Mouse (Mus musculus): ENCODE results near the gene A730061H03Rik. TPM values are rescaled to one million over a fixed set of nuclear protein-coding genes. Genes with fewer than 3 reads are reported as not detected.

A730061H03Rik gene
- polyA plus RNA-seq, 1 experiment from 2014 or later: not detected

GRCm38 (mm10) chr14:55524785-55525184 lies 35.4 kb downstream of the A730061H03Rik start, which contains the start of gene Nrl:
TSS of gene Nrl (minus strand) at chr14:55524981.
- H3K27me3 ChIP-seq (ENCODE audit: insufficient read depth, poor library complexity, severe bottlenecking): peaks cover 60% of the 10 kb centered on the region
- H3K36me3 ChIP-seq: no peaks in the 10 kb centered on the region
- H3K4me1 ChIP-seq (replicated peaks): peaks cover 16% of the 10 kb centered on the region
- no peak within 1 kb of the TSS for H3K27ac ChIP-seq
- WGBS: 43% methylated on average over 8 of the region's 8 CpGs
- H3K4me3 ChIP-seq: no peak within 1 kb of the TSS
- DNase-seq (ENCODE audit: low spot score): no peak
- no peaks in the 10 kb centered on the region for H3K9me3 ChIP-seq

- DNase-seq (ENCODE audit: low spot score): no peak
- Histone ChIP-seq H3K27ac (no peak overlapping the region), H3K4me3 (no peak overlapping the region), H3K4me1 (replicated peaks) (peaks cover 24% of the 10 kb centered on the region), H3K9me3 (no peaks in the 10 kb centered on the region), H3K36me3 (no peaks in the 10 kb centered on the region), H3K27me3 (ENCODE audit: insufficient read depth, poor library complexity, severe bottlenecking) (peaks cover 61% of the 10 kb centered on the region)
- 61% methylated on average over 4 of the region's 4 CpGs for WGBS
These were observed 36.1 kb downstream of the A730061H03Rik start for GRCm38 (mm10) chr14:55524062-55524461.

GRCm38 (mm10) chr14:55520451-55521361 lies 39.5 kb downstream of the A730061H03Rik start:
- peak; percentile 56 for DNase-seq (ENCODE audit: low spot score)
- Histone ChIP-seq H3K4me1 (replicated peaks) (peaks cover 51% of the 10 kb centered on the region), H3K27me3 (ENCODE audit: insufficient read depth, poor library complexity, severe bottlenecking) (peaks cover 68% of the 10 kb centered on the region), H3K9me3 (no peaks in the 10 kb centered on the region), H3K4me3 (peak overlapping the region; percentile 66), H3K27ac (peak overlapping the region; percentile 80), H3K36me3 (no peaks in the 10 kb centered on the region)
- under 1% methylated on average over 61 of the region's 61 CpGs for WGBS

- Histone ChIP-seq H3K9me3 (no peaks in the 10 kb centered on the region), H3K27me3 (ENCODE audit: insufficient read depth, poor library complexity, severe bottlenecking) (peaks cover 66% of the 10 kb centered on the region), H3K36me3 (no peaks in the 10 kb centered on the region), H3K27ac (peak overlapping the region; percentile 64), H3K4me3 (no peak overlapping the region), H3K4me1 (replicated peaks) (peaks cover 51% of the 10 kb centered on the region)
- WGBS: 58% methylated on average over 4 of the region's 4 CpGs
- DNase-seq (ENCODE audit: low spot score): no peak
These were observed 40.6 kb downstream of the A730061H03Rik start for GRCm38 (mm10) chr14:55519604-55520003.

- DNase-seq (ENCODE audit: low spot score): peak; percentile 66
- Histone ChIP-seq H3K4me3 (no peak overlapping the region), H3K27me3 (ENCODE audit: insufficient read depth, poor library complexity, severe bottlenecking) (peaks cover 59% of the 10 kb centered on the region), H3K4me1 (replicated peaks) (peaks cover 53% of the 10 kb centered on the region), H3K36me3 (no peaks in the 10 kb centered on the region), H3K9me3 (no peaks in the 10 kb centered on the region), H3K27ac (peak overlapping the region; percentile 64)
- 46% methylated on average over 2 of the region's 2 CpGs for WGBS
These were observed 41.3 kb downstream of the A730061H03Rik start for GRCm38 (mm10) chr14:55518897-55519296.

GRCm38 (mm10) chr14:55515846-55516245 lies 44.4 kb downstream of the A730061H03Rik start:
- no peaks in the 10 kb centered on the region for H3K9me3 ChIP-seq
- H3K27ac ChIP-seq: peak overlapping the region; percentile 46; the same call in 1 of the 2 replicates
- H3K4me1 ChIP-seq (replicated peaks): peaks cover 56% of the 10 kb centered on the region
- DNase-seq (ENCODE audit: low spot score): no peak
- WGBS: 91% methylated on average over 4 of the region's 4 CpGs
- peaks cover 49% of the 10 kb centered on the region for H3K27me3 ChIP-seq (ENCODE audit: insufficient read depth, poor library complexity, severe bottlenecking)
- H3K4me3 ChIP-seq: no peak overlapping the region
- H3K36me3 ChIP-seq: no peaks in the 10 kb centered on the region

GRCm38 (mm10) chr14:55513927-55514326 lies 46.3 kb downstream of the A730061H03Rik start:
- Histone ChIP-seq H3K36me3 (no peaks in the 10 kb centered on the region), H3K4me1 (replicated peaks) (peaks cover 53% of the 10 kb centered on the region), H3K4me3 (no peak overlapping the region), H3K27me3 (ENCODE audit: insufficient read depth, poor library complexity, severe bottlenecking) (peaks cover 37% of the 10 kb centered on the region), H3K27ac (0 out of 2 replicates have a peak overlapping the region, but pooled peaks have one; percentile 23), H3K9me3 (no peaks in the 10 kb centered on the region)
- no peak for DNase-seq (ENCODE audit: low spot score)
- 72% methylated on average over 10 of the region's 10 CpGs for WGBS

- Histone ChIP-seq H3K4me3 (no peak overlapping the region), H3K36me3 (no peaks in the 10 kb centered on the region), H3K4me1 (replicated peaks) (peaks cover 33% of the 10 kb centered on the region), H3K9me3 (no peaks in the 10 kb centered on the region), H3K27me3 (ENCODE audit: insufficient read depth, poor library complexity, severe bottlenecking) (peaks cover 32% of the 10 kb centered on the region), H3K27ac (peak overlapping the region; percentile 31; the same call in 1 of the 2 replicates)
- DNase-seq (ENCODE audit: low spot score): no peak
- WGBS: 67% methylated on average over 7 of the region's 7 CpGs
These were observed 49.2 kb downstream of the A730061H03Rik start for GRCm38 (mm10) chr14:55511037-55511436.

- DNase-seq (ENCODE audit: low spot score): no peak
- H3K4me1 ChIP-seq (replicated peaks): peaks cover 33% of the 10 kb centered on the region
- peaks cover 26% of the 10 kb centered on the region for H3K27me3 ChIP-seq (ENCODE audit: insufficient read depth, poor library complexity, severe bottlenecking)
- no peaks in the 10 kb centered on the region for H3K9me3 ChIP-seq
- no peaks in the 10 kb centered on the region for H3K36me3 ChIP-seq
- no peak within 1 kb of the TSS for H3K4me3 ChIP-seq
- 75% methylated on average over 22 of the region's 22 CpGs for WGBS
- peak within 1 kb of the TSS; percentile 31; the same call in 1 of the 2 replicates for H3K27ac ChIP-seq
These were observed 50.0 kb downstream of the A730061H03Rik start, which contains the start of gene Cpne6 for GRCm38 (mm10) chr14:55510125-55510731. TSS of gene Cpne6 (plus strand) at chr14:55510445.

Other genes starting within 250 kb of the A730061H03Rik start
- 50.5 and 64.5 TPM in 2 replicates for gene Dhrs4, start 81.6 kb downstream of the A730061H03Rik start, polyA plus RNA-seq (2016; fragmentation: Nextera tagmentation; extraction: Ambion mirVana)
- gene Carmil3, start 69.8 kb downstream of the A730061H03Rik start, polyA plus RNA-seq (2016; fragmentation: Nextera tagmentation; extraction: Ambion mirVana): 5.7 and 7.9 TPM in 2 replicates
- gene Cpne6, start 50.0 kb downstream of the A730061H03Rik start, polyA plus RNA-seq (2016; fragmentation: Nextera tagmentation; extraction: Ambion mirVana): 1.1 and 1.6 TPM in 2 replicates
- gene Nrl, start 35.4 kb downstream of the A730061H03Rik start, polyA plus RNA-seq (2016; fragmentation: Nextera tagmentation; extraction: Ambion mirVana): not detected in 2 replicates
- 15.4 and 18.5 TPM in 2 replicates for gene Pck2, start 20.1 kb downstream of the A730061H03Rik start, polyA plus RNA-seq (2016; fragmentation: Nextera tagmentation; extraction: Ambion mirVana)
- 69.5 and 94.1 TPM in 2 replicates for gene Dcaf11, start 400 bp downstream of the A730061H03Rik start, polyA plus RNA-seq (2016; fragmentation: Nextera tagmentation; extraction: Ambion mirVana)
- gene Fitm1, start 15.2 kb upstream of the A730061H03Rik start, polyA plus RNA-seq (2016; fragmentation: Nextera tagmentation; extraction: Ambion mirVana): 0.26 and 0.34 TPM in 2 replicates
- 97.6 and 114 TPM in 2 replicates for gene Psme1, start 17.7 kb upstream of the A730061H03Rik start, polyA plus RNA-seq (2016; fragmentation: Nextera tagmentation; extraction: Ambion mirVana)
- 6.8 and 10.0 TPM in 2 replicates for gene Emc9, start 24.9 kb upstream of the A730061H03Rik start, polyA plus RNA-seq (2016; fragmentation: Nextera tagmentation; extraction: Ambion mirVana)
- gene Psme2, start 30.7 kb upstream of the A730061H03Rik start, polyA plus RNA-seq (2016; fragmentation: Nextera tagmentation; extraction: Ambion mirVana): 171 and 203 TPM in 2 replicates
- 21.2 and 23.2 TPM in 2 replicates for gene Rnf31, start 31.3 kb upstream of the A730061H03Rik start, polyA plus RNA-seq (2016; fragmentation: Nextera tagmentation; extraction: Ambion mirVana)
- gene Irf9, start 43.2 kb upstream of the A730061H03Rik start, polyA plus RNA-seq (2016; fragmentation: Nextera tagmentation; extraction: Ambion mirVana): 7.2 and 7.8 TPM in 2 replicates
- gene Rec8, start 57.6 kb upstream of the A730061H03Rik start, polyA plus RNA-seq (2016; fragmentation: Nextera tagmentation; extraction: Ambion mirVana): 10.4 and 12.3 TPM in 2 replicates
- 101 and 107 TPM in 2 replicates for gene Ipo4, start 75.6 kb upstream of the A730061H03Rik start, polyA plus RNA-seq (2016; fragmentation: Nextera tagmentation; extraction: Ambion mirVana)
- 0.76 and 1.5 TPM in 2 replicates for gene Gm49378, start 77.5 kb upstream of the A730061H03Rik start, polyA plus RNA-seq (2016; fragmentation: Nextera tagmentation; extraction: Ambion mirVana)
- 76.0 and 78.1 TPM in 2 replicates for gene Tm9sf1, start 83.4 kb upstream of the A730061H03Rik start, polyA plus RNA-seq (2016; fragmentation: Nextera tagmentation; extraction: Ambion mirVana)
- 0.40 and 0.97 TPM in 2 replicates for gene Tssk4, start 89.8 kb upstream of the A730061H03Rik start, polyA plus RNA-seq (2016; fragmentation: Nextera tagmentation; extraction: Ambion mirVana)
- gene Mdp1, start 100.1 kb upstream of the A730061H03Rik start, polyA plus RNA-seq (2016; fragmentation: Nextera tagmentation; extraction: Ambion mirVana): 65.6 and 67.6 TPM in 2 replicates
- gene Gmpr2, start 111.5 kb upstream of the A730061H03Rik start, polyA plus RNA-seq (2016; fragmentation: Nextera tagmentation; extraction: Ambion mirVana): 60.0 and 65.9 TPM in 2 replicates
- 646 and 662 TPM in 2 replicates for gene Nedd8, start 111.7 kb upstream of the A730061H03Rik start, polyA plus RNA-seq (2016; fragmentation: Nextera tagmentation; extraction: Ambion mirVana)
- gene Tinf2, start 121.4 kb upstream of the A730061H03Rik start, polyA plus RNA-seq (2016; fragmentation: Nextera tagmentation; extraction: Ambion mirVana): 63.4 and 68.9 TPM in 2 replicates
- gene Tgm1, start 153.5 kb upstream of the A730061H03Rik start, polyA plus RNA-seq (2016; fragmentation: Nextera tagmentation; extraction: Ambion mirVana): 0.34 and 0.81 TPM in 2 replicates
- gene Rabggta, start 161.9 kb upstream of the A730061H03Rik start, polyA plus RNA-seq (2016; fragmentation: Nextera tagmentation; extraction: Ambion mirVana): 34.7 and 36.3 TPM in 2 replicates
- gene Dhrs1, start 185.3 kb upstream of the A730061H03Rik start, polyA plus RNA-seq (2016; fragmentation: Nextera tagmentation; extraction: Ambion mirVana): 68.5 and 73.8 TPM in 2 replicates
- gene Nop9, start 185.3 kb upstream of the A730061H03Rik start, polyA plus RNA-seq (2016; fragmentation: Nextera tagmentation; extraction: Ambion mirVana): 53.3 and 56.5 TPM in 2 replicates
- 0.17 TPM in 1 of 2 replicates, not detected in the other for gene Cideb, start 198.1 kb upstream of the A730061H03Rik start, polyA plus RNA-seq (2016; fragmentation: Nextera tagmentation; extraction: Ambion mirVana)
- 0.14 and 0.21 TPM in 2 replicates for gene Ltb4r2, start 201.0 kb upstream of the A730061H03Rik start, polyA plus RNA-seq (2016; fragmentation: Nextera tagmentation; extraction: Ambion mirVana)
- 0.11 and 0.39 TPM in 2 replicates for gene Ltb4r1, start 205.6 kb upstream of the A730061H03Rik start, polyA plus RNA-seq (2016; fragmentation: Nextera tagmentation; extraction: Ambion mirVana)
- 7.9 and 10.3 TPM in 2 replicates for gene Adcy4, start 223.7 kb upstream of the A730061H03Rik start, polyA plus RNA-seq (2016; fragmentation: Nextera tagmentation; extraction: Ambion mirVana)
- gene Ripk3, start 228.5 kb upstream of the A730061H03Rik start, polyA plus RNA-seq (2016; fragmentation: Nextera tagmentation; extraction: Ambion mirVana): 11.9 and 14.4 TPM in 2 replicates

Data from hindbrain, embryonic 10.5 days (tissue).